Mouse (Mus musculus) MEL (cell line): Measurements from ENCODE around the gene Phf21a. TPM values are rescaled to one million over a fixed set of nuclear protein-coding genes. Genes with fewer than 3 reads are reported as not detected.
A peak's percentile ranks its signal among the peaks of the same experiment; 100 is the strongest.

Source experiments
- DNase-seq: peaks from one replicate; pipeline ENCODE4 v3.0.0; 2011; ENCODE audit warnings: low read depth, low spot score
- H3K27ac ChIP-seq: 2 replicates; pipeline ENCODE4 v1.5.1; 2012; ENCODE audit warnings: low read depth, mild to moderate bottlenecking, control low read depth, low read length, moderate library complexity; ENCODE audit not compliant: control insufficient read depth
- H3K27me3 ChIP-seq, 2 experiments: fragments of 150-350 bp in 1 of 2; sonication (generic) in 1 of 2; 2 replicates each; pipeline ENCODE4 v1.6.1; 2012; ENCODE audit warnings: low read length in 2 of 2, mild to moderate bottlenecking in 2 of 2, improper control_type of control experiment in 1 of 2, moderate library complexity in 1 of 2; ENCODE audit not compliant: insufficient read depth in 2 of 2, control insufficient read depth in 1 of 2
- H3K36me3 ChIP-seq, 2 experiments: 2 replicates each; pipeline ENCODE4 v1.6.1; 2012 to 2014; ENCODE audit warnings: low read length in 2 of 2, improper control_type of control experiment in 1 of 2, inconsistent platforms in 1 of 2, mild to moderate bottlenecking in 1 of 2; ENCODE audit not compliant: insufficient read depth in 2 of 2, control insufficient read depth in 1 of 2
- H3K4me1 ChIP-seq, 2 experiments: fragments of 150-350 bp in 1 of 2; sonication (generic) in 1 of 2; 2 replicates each; pipeline ENCODE4 v1.6.1; 2012; ENCODE audit warnings: low read length in 2 of 2, improper control_type of control experiment in 1 of 2, mild to moderate bottlenecking in 1 of 2; ENCODE audit not compliant: insufficient read depth in 2 of 2, control insufficient read depth in 1 of 2
- H3K4me3 ChIP-seq, 2 experiments: fragments of 150-350 bp in 1 of 2; sonication (generic) in 1 of 2; 2 replicates each; pipeline ENCODE4 v1.5.1; 2012; ENCODE audit warnings: low read depth in 2 of 2, low read length in 2 of 2, mild to moderate bottlenecking in 2 of 2, moderate library complexity in 2 of 2, control low read depth in 1 of 2, improper control_type of control experiment in 1 of 2; ENCODE audit not compliant: control insufficient read depth in 1 of 2, insufficient read depth in 1 of 2
- H3K79me2 ChIP-seq: 2 replicates; pipeline ENCODE4 v1.6.1; 2012; ENCODE audit warnings: mild to moderate bottlenecking, low read length, moderate library complexity; ENCODE audit not compliant: control insufficient read depth, poor library complexity, insufficient read depth
- H3K9ac ChIP-seq: 2 replicates; pipeline ENCODE4 v1.6.1; 2012; ENCODE audit warnings: low read depth, mild to moderate bottlenecking, control low read depth, low read length, moderate library complexity; ENCODE audit not compliant: control insufficient read depth, poor library complexity, severe bottlenecking
- H3K9me3 ChIP-seq: fragments of 150-350 bp; sonication (generic); replicated peaks from 2 replicates; pipeline ENCODE4 v1.6.1; 2012; ENCODE audit warnings: mild to moderate bottlenecking, low read length, improper control_type of control experiment, moderate library complexity; ENCODE audit not compliant: insufficient read depth
- BHLHE40 ChIP-seq: IDR thresholded peaks from 2 replicates; pipeline ENCODE4 v1.6.1; 2012; ENCODE audit warnings: low read depth, mild to moderate bottlenecking, inconsistent platforms, low read length, improper control_type of control experiment, borderline replicate concordance
- CHD1 ChIP-seq: IDR thresholded peaks from 2 replicates; pipeline ENCODE4 v1.6.1; 2012; ENCODE audit warnings: low read depth, mild to moderate bottlenecking, inconsistent platforms, low read length, improper control_type of control experiment
- ELF1 ChIP-seq: IDR thresholded peaks from 2 replicates; pipeline ENCODE4 v1.6.1; 2014; ENCODE audit warnings: low read depth, mild to moderate bottlenecking, inconsistent platforms, low read length, improper control_type of control experiment, moderate library complexity
- EP300 ChIP-seq, 2 experiments: IDR thresholded peaks; 2 replicates each; pipeline ENCODE4 v1.6.1; 2011; ENCODE audit warnings: improper control_type of control experiment in 2 of 2, low read length in 2 of 2, low read depth in 1 of 2, mild to moderate bottlenecking in 1 of 2
- ETS1 ChIP-seq: IDR thresholded peaks from 2 replicates; pipeline ENCODE4 v1.6.1; 2012; ENCODE audit warnings: low read depth, mild to moderate bottlenecking, inconsistent platforms, low read length, improper control_type of control experiment, moderate library complexity
- GATA1 ChIP-seq: IDR thresholded peaks from 2 replicates; pipeline ENCODE4 v1.6.1; 2011; ENCODE audit warnings: low read depth, low read length, improper control_type of control experiment
- HCFC1 ChIP-seq: IDR thresholded peaks from 2 replicates; pipeline ENCODE4 v1.6.1; 2012; ENCODE audit warnings: low read depth, mild to moderate bottlenecking, inconsistent platforms, low read length, improper control_type of control experiment, moderate library complexity
- JUND ChIP-seq: IDR thresholded peaks from 2 replicates; pipeline ENCODE4 v1.6.1; 2011; ENCODE audit warnings: low read depth, mild to moderate bottlenecking, improper control_type of control experiment, low read length
- MAFK ChIP-seq: IDR thresholded peaks from 2 replicates; pipeline ENCODE4 v1.6.1; 2011; ENCODE audit warnings: low read depth, mild to moderate bottlenecking, low read length, improper control_type of control experiment, borderline replicate concordance
- MAZ ChIP-seq: IDR thresholded peaks from 2 replicates; pipeline ENCODE4 v1.6.1; 2012; ENCODE audit warnings: low read depth, mild to moderate bottlenecking, inconsistent platforms, low read length, improper control_type of control experiment
- MXI1 ChIP-seq: IDR thresholded peaks from 2 replicates; pipeline ENCODE4 v1.6.1; 2011; ENCODE audit warnings: mild to moderate bottlenecking, low read depth, low read length, improper control_type of control experiment
- NRF1 ChIP-seq: IDR thresholded peaks from 2 replicates; pipeline ENCODE4 v1.6.1; 2014; ENCODE audit warnings: low read depth, mild to moderate bottlenecking, inconsistent platforms, low read length, improper control_type of control experiment, moderate library complexity; ENCODE audit not compliant: poor library complexity, insufficient read depth, severe bottlenecking
- POLR2A ChIP-seq, 2 experiments: IDR thresholded peaks; 2 replicates each; pipeline ENCODE4 v1.6.1; 2011 to 2012; ENCODE audit warnings: low read length in 2 of 2, mild to moderate bottlenecking in 2 of 2, control low read depth in 1 of 2, improper control_type of control experiment in 1 of 2, low read depth in 1 of 2, moderate library complexity in 1 of 2; ENCODE audit not compliant: control insufficient read depth in 1 of 2, insufficient read depth in 1 of 2, poor library complexity in 1 of 2
- SIN3A ChIP-seq: IDR thresholded peaks from 2 replicates; pipeline ENCODE4 v1.6.1; 2012; ENCODE audit warnings: low read length, improper control_type of control experiment, inconsistent platforms
- SMC3 ChIP-seq: IDR thresholded peaks from 2 replicates; pipeline ENCODE4 v1.6.1; 2011; ENCODE audit warnings: low read depth, low read length, improper control_type of control experiment
- TAL1 ChIP-seq: IDR thresholded peaks from 2 replicates; pipeline ENCODE4 v1.6.1; 2012; ENCODE audit warnings: mild to moderate bottlenecking, inconsistent platforms, low read length, moderate library complexity, mixed read lengths
- TBP ChIP-seq: IDR thresholded peaks from 2 replicates; pipeline ENCODE4 v1.8.0; 2011; ENCODE audit warnings: low read depth, low read length, improper control_type of control experiment
- USF1 ChIP-seq: IDR thresholded peaks from 2 replicates; pipeline ENCODE4 v1.6.1; 2014; ENCODE audit warnings: low read depth, mild to moderate bottlenecking, inconsistent platforms, low read length, improper control_type of control experiment, moderate library complexity
- ZKSCAN1 ChIP-seq: IDR thresholded peaks from 2 replicates; pipeline ENCODE4 v1.6.1; 2012; ENCODE audit warnings: low read depth, mild to moderate bottlenecking, inconsistent platforms, low read length, improper control_type of control experiment, moderate library complexity
- polyA plus RNA-seq, 2 experiments: library from polyadenylated mRNA; stranded (reverse) in 1 of 2; unstranded in 1 of 2; fragments of >175 nt in 1 of 2; fragments of >200 nt in 1 of 2; gene quantifications; 2 replicates each; pipeline versions ENCODE4 v1.2.1 to v1.2.4; 2012; ENCODE audit warnings: low replicate concordance in 2 of 2, low read depth in 1 of 2; ENCODE audit not compliant: insufficient read length in 2 of 2, insufficient read depth in 1 of 2, missing spikeins in 1 of 2
- total RNA-seq: library from RNA; depleted of rRNA; stranded (reverse); fragments of 300-350 nt; gene quantifications from 2 replicates; pipeline ENCODE4 v1.2.3, GENCODE M21; 2012

Phf21a gene
- total and polyA plus RNA-seq, 3 experiments: 4.7 to 245 (median 15.6) TPM

DNA sequence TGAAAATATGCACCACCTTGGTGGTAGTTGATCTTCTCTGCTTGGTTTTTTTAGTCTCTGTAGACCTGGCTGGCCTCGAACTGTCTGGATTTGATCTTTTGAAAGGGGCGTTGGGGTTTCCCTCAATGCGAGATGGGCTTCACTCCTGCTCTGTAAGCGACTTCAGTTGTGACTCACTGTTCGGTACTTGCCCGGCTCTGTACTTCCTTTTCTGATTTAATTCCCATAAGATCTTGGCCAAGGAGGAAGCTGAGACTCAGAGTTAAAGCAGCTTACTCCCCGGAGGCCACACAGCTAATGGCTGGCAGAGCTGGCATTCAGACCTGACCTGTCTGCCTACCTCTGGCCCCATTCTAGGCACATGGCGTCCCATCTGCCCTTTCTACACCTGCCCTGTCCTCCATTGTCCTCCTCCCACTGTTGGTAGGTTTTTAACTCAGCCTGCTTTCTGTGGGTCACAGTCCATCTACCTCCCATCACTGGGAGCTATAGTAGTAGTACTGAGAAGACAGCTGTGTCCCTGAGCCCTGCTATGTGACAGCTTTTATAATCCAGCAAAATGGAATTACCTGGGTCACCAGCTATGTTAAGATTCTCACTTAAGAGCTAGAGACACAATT, 27.5 kb upstream of the Phf21a start:
- no peaks in the 10 kb centered on the region for H3K4me1 ChIP-seq
- H3K27me3 ChIP-seq: peaks cover 5 to 21% of the 10 kb centered on the region in 2 experiments
- no peaks in the 10 kb centered on the region for H3K9me3 ChIP-seq
- H3K9ac ChIP-seq: no peak overlapping the region
- peak; percentile 52 for DNase-seq
- H3K36me3 ChIP-seq: no peaks in the 10 kb centered on the region
- H3K4me3 ChIP-seq: no peak overlapping the region
- H3K27ac ChIP-seq: no peak overlapping the region
- TF ChIP-seq ETS1: no peak
- TF ChIP-seq HCFC1: no peak
- no peak for TF ChIP-seq GATA1
- TF ChIP-seq SMC3: no peak
- TF ChIP-seq POLR2A (IDR thresholded peaks at IDR 0.05; ENCODE audit: control insufficient read depth in 1 of 2, insufficient read depth in 1 of 2, low read depth in 1 of 2, low read length in 2 of 2, poor library complexity in 1 of 2): no peak
- H3K79me2 ChIP-seq: no peaks in the 10 kb centered on the region

DNA sequence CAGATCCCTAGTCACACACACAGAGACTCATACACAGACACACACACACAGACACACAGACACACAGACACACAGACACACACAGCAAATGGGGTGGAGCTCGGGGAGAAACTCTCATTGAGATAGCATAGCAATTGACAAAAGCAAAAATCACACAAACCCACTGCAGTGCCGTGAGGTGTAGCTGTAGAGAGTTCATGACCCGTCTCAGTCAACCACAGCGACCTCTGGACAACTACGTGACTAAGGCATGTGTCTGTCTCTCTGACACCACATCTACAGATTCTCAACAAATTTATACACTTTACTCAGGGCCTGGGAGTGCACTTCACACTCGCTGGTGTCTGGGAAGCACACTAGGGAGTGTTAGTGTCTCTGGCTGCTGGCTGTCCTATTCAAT, 27.0 kb upstream of the Phf21a start:
- H3K27me3 ChIP-seq: peaks cover 5 to 21% of the 10 kb centered on the region in 2 experiments
- DNase-seq: no peak
- no peaks in the 10 kb centered on the region for H3K4me1 ChIP-seq
- no peak for TF ChIP-seq NRF1
- TF ChIP-seq CHD1: no peak
- no peak for TF ChIP-seq MAZ
- TF ChIP-seq MAFK: no peak
- TF ChIP-seq MXI1: no peak
- TF ChIP-seq USF1: no peak
- TF ChIP-seq ELF1: no peak
- no peak for TF ChIP-seq HCFC1
- TF ChIP-seq, all 39 proteins: peak for 0
- H3K27ac ChIP-seq: no peak overlapping the region
- no peak overlapping the region for H3K4me3 ChIP-seq
- no peaks in the 10 kb centered on the region for H3K9me3 ChIP-seq
- H3K79me2 ChIP-seq: no peaks in the 10 kb centered on the region
- no peaks in the 10 kb centered on the region for H3K36me3 ChIP-seq
- no peak overlapping the region for H3K9ac ChIP-seq

GRCm38 (mm10) chr2:92066899-92067298, 26.0 kb upstream of the Phf21a start:
- TF ChIP-seq ZKSCAN1 (no peak), EP300 (IDR thresholded peaks at IDR 0.05; ENCODE audit: low read depth in 1 of 2, low read length in 2 of 2) (no peak), CHD1 (no peak), BHLHE40 (no peak), NRF1 (no peak), TBP (no peak), JUND (no peak), TAL1 (no peak), SIN3A (no peak), ELF1 (no peak)
- TF ChIP-seq, all 39 proteins: peak for 0
- Histone ChIP-seq H3K9me3 (no peaks in the 10 kb centered on the region), H3K79me2 (no peaks in the 10 kb centered on the region), H3K4me3 (no peak overlapping the region), H3K27me3 (peaks cover 12 to 23% of the 10 kb centered on the region in 2 experiments), H3K9ac (no peak overlapping the region), H3K27ac (no peak overlapping the region), H3K4me1 (no peaks in the 10 kb centered on the region), H3K36me3 (no peaks in the 10 kb centered on the region)
- peak; percentile 14 for DNase-seq
